Mouse (Mus musculus) neural tube, embryonic 13.5 days (tissue): Measurements from ENCODE around the gene Gpr146. TPM values are rescaled to one million over a fixed set of nuclear protein-coding genes. Genes with fewer than 3 reads are reported as not detected.
"Not testable (repeated sequence)": the region's sequence is repeated elsewhere in the genome, so short reads cannot be mapped to it uniquely, and the experiment has no call there.

ENCODE experiments used
- ATAC-seq: fragments of 200-750 bp; cut with Nextera tagmentation; 2 replicates; pipeline ENCODE4 v1.8.0; 2017; ENCODE audit warnings: low read depth, mild to moderate bottlenecking, moderate TSS enrichment, moderate library complexity
- H3K27ac ChIP-seq: fragments of 300-500 bp; sonication (generic); replicated peaks from 2 replicates; pipeline ENCODE4 v1.5.1; 2015; ENCODE audit warnings: moderate library complexity, mild to moderate bottlenecking, inconsistent platforms
- H3K27me3 ChIP-seq: fragments of 300-500 bp; sonication (generic); 2 replicates; pipeline ENCODE4 v1.6.1; 2015; ENCODE audit warnings: mild to moderate bottlenecking, inconsistent platforms
- H3K36me3 ChIP-seq: fragments of 300-500 bp; sonication (generic); 2 replicates; pipeline ENCODE4 v1.6.1; 2015; ENCODE audit warnings: mild to moderate bottlenecking, inconsistent platforms
- H3K4me1 ChIP-seq: fragments of 300-500 bp; sonication (generic); replicated peaks from 2 replicates; pipeline ENCODE4 v1.6.1; 2015; ENCODE audit warnings: inconsistent platforms
- H3K4me2 ChIP-seq: fragments of 300-500 bp; sonication (generic); 2 replicates; pipeline ENCODE4 v1.6.1; 2015; ENCODE audit warnings: inconsistent platforms, mild to moderate bottlenecking, moderate library complexity
- H3K4me3 ChIP-seq: fragments of 300-500 bp; sonication (generic); 2 replicates; pipeline ENCODE4 v1.5.1; 2015; ENCODE audit warnings: mild to moderate bottlenecking, inconsistent platforms
- H3K9ac ChIP-seq: fragments of 300-500 bp; sonication (generic); 2 replicates; pipeline ENCODE4 v1.6.1; 2015; ENCODE audit warnings: moderate library complexity, mild to moderate bottlenecking, inconsistent platforms
- H3K9me3 ChIP-seq: fragments of 300-500 bp; sonication (generic); 2 replicates; pipeline ENCODE4 v1.6.1; 2016; ENCODE audit warnings: inconsistent platforms
- WGBS: fragments of 180-500 bp; shearing (Covaris S2); methylation state at CpG from one replicate; pipeline ENCODE4 v1.1.7; 2015; 5-methylcytosine and 5-hydroxymethylcytosine counted together
- polyA plus RNA-seq: library from polyadenylated mRNA; unstranded; fragments of >200 nt; fragmentation: Nextera tagmentation; extraction: Ambion mirVana; gene quantifications from 2 replicates; pipeline ENCODE4 v1.2.1, GENCODE M21; 2015

Gpr146 gene
- polyA plus RNA-seq = 1.8 and 1.9 TPM in 2 replicates

- 80% methylated on average over 18 of the region's 18 CpGs for WGBS
Observed at GRCm38 (mm10) chr5:139377468-139378270, at the start of gene Gpr146. Gene Gpr146, plus strand, starts transcription at chr5:139377697.

GRCm38 (mm10) chr5:139330766-139331165 lies 46.7 kb upstream of the Gpr146 start:
- H3K9me3 ChIP-seq = no peaks in the 10 kb centered on the region
- H3K27ac ChIP-seq = no peak overlapping the region
- H3K4me2 ChIP-seq = no peak overlapping the region
- peaks cover 26% of the 10 kb centered on the region for H3K27me3 ChIP-seq
- WGBS = 73% methylated on average over 7 of the region's 7 CpGs
- no peak for ATAC-seq
- H3K4me3 ChIP-seq = no peak overlapping the region
- H3K4me1 ChIP-seq = no peaks in the 10 kb centered on the region
- no peak overlapping the region for H3K9ac ChIP-seq
- peaks cover 14% of the 10 kb centered on the region for H3K36me3 ChIP-seq

More at GRCm38 (mm10) chr5:139377468-139378270, at the start of gene Gpr146:
- peaks cover 52% of the 10 kb centered on the region for H3K4me1 ChIP-seq
- no peak within 1 kb of the TSS for H3K9ac ChIP-seq
- ATAC-seq = no peak
- H3K36me3 ChIP-seq = no peaks in the 10 kb centered on the region
- no peak within 1 kb of the TSS for H3K4me2 ChIP-seq
- H3K27ac ChIP-seq = peak within 1 kb of the TSS; percentile 67
- no peak within 1 kb of the TSS for H3K4me3 ChIP-seq
- no peaks in the 10 kb centered on the region for H3K9me3 ChIP-seq
- H3K27me3 ChIP-seq = no peaks in the 10 kb centered on the region

- peaks cover 16% of the 10 kb centered on the region for H3K27me3 ChIP-seq
- no peak overlapping the region for H3K27ac ChIP-seq
- no peaks in the 10 kb centered on the region for H3K4me1 ChIP-seq
- WGBS = 23% methylated on average over 8 of the region's 8 CpGs
- no peak for ATAC-seq
- H3K9ac ChIP-seq = no peak overlapping the region
- no peak overlapping the region for H3K4me2 ChIP-seq
- H3K9me3 ChIP-seq = no peaks in the 10 kb centered on the region
- peaks cover 24% of the 10 kb centered on the region for H3K36me3 ChIP-seq
- no peak overlapping the region for H3K4me3 ChIP-seq
Observed at GRCm38 (mm10) chr5:139331742-139332141, 45.8 kb upstream of the Gpr146 start.

- Histone ChIP-seq H3K36me3 (peaks cover 34% of the 10 kb centered on the region), H3K27me3 (peaks cover 6% of the 10 kb centered on the region; the same call in 1 of the 2 replicates), H3K9ac (no peak overlapping the region), H3K9me3 (no peaks in the 10 kb centered on the region), H3K4me3 (no peak overlapping the region), H3K4me1 (no peaks in the 10 kb centered on the region), H3K27ac (no peak overlapping the region), H3K4me2 (no peak overlapping the region)
- no peak for ATAC-seq
- WGBS = 90% methylated on average over 8 of the region's 8 CpGs
Observed at GRCm38 (mm10) chr5:139332590-139333272, 44.8 kb upstream of the Gpr146 start.

- no peak for ATAC-seq
- peaks cover 41% of the 10 kb centered on the region for H3K36me3 ChIP-seq
Observed at GRCm38 (mm10) chr5:139333301-139334013, 44.0 kb upstream of the Gpr146 start.

GRCm38 (mm10) chr5:139334394-139334793 lies 43.1 kb upstream of the Gpr146 start:
- not testable (repeated sequence) for H3K4me2 ChIP-seq, H3K27ac ChIP-seq, ATAC-seq, H3K4me3 ChIP-seq, H3K27me3 ChIP-seq, H3K9ac ChIP-seq, H3K9me3 ChIP-seq, H3K4me1 ChIP-seq
- H3K36me3 ChIP-seq = peaks cover 50% of the 10 kb centered on the region
- 88% methylated on average over 10 of the region's 10 CpGs for WGBS

More at GRCm38 (mm10) chr5:139333301-139334013, 44.0 kb upstream of the Gpr146 start:
- no peak overlapping the region for H3K9ac ChIP-seq
- no peak overlapping the region for H3K4me2 ChIP-seq
- peaks cover 4% of the 10 kb centered on the region; the same call in 1 of the 2 replicates for H3K27me3 ChIP-seq
- no peaks in the 10 kb centered on the region for H3K4me1 ChIP-seq
- H3K27ac ChIP-seq = no peak overlapping the region
- no peak overlapping the region for H3K4me3 ChIP-seq
- 71% methylated on average over 16 of the region's 16 CpGs for WGBS
- no peaks in the 10 kb centered on the region for H3K9me3 ChIP-seq

- Histone ChIP-seq H3K4me2 (no peak overlapping the region), H3K4me3 (no peak overlapping the region), H3K27me3 (no peaks in the 10 kb centered on the region), H3K4me1 (no peaks in the 10 kb centered on the region), H3K9ac (no peak overlapping the region), H3K27ac (no peak overlapping the region), H3K9me3 (no peaks in the 10 kb centered on the region), H3K36me3 (peaks cover 63% of the 10 kb centered on the region)
- 90% methylated on average over 4 of the region's 4 CpGs for WGBS
- ATAC-seq = no peak
Observed at GRCm38 (mm10) chr5:139335634-139336033, 41.9 kb upstream of the Gpr146 start.

GRCm38 (mm10) chr5:139337826-139338370 lies 39.6 kb upstream of the Gpr146 start:
- Histone ChIP-seq H3K36me3 (peaks cover 82% of the 10 kb centered on the region), H3K9ac (no peak overlapping the region), H3K27ac (no peak overlapping the region), H3K4me2 (no peak overlapping the region), H3K27me3 (no peaks in the 10 kb centered on the region), H3K4me3 (no peak overlapping the region), H3K9me3 (no peaks in the 10 kb centered on the region), H3K4me1 (peaks cover 3% of the 10 kb centered on the region; the same call in 1 of the 2 replicates)
- 83% methylated on average over 13 of the region's 13 CpGs for WGBS
- ATAC-seq = no peak

- H3K9ac ChIP-seq = no peak overlapping the region
- H3K9me3 ChIP-seq = no peaks in the 10 kb centered on the region
- no peak overlapping the region for H3K27ac ChIP-seq
- peaks cover 8% of the 10 kb centered on the region for H3K4me1 ChIP-seq
- no peak overlapping the region for H3K4me2 ChIP-seq
- peaks cover 83% of the 10 kb centered on the region for H3K36me3 ChIP-seq
- 97% methylated on average over 3 of the region's 3 CpGs for WGBS
- H3K27me3 ChIP-seq = no peaks in the 10 kb centered on the region
- ATAC-seq = no peak
- H3K4me3 ChIP-seq = no peak overlapping the region
Observed at GRCm38 (mm10) chr5:139338403-139338802, 39.1 kb upstream of the Gpr146 start.

GRCm38 (mm10) chr5:139338891-139339290 lies 38.6 kb upstream of the Gpr146 start:
- Histone ChIP-seq H3K4me2 (no peak overlapping the region), H3K9ac (no peak overlapping the region), H3K9me3 (no peaks in the 10 kb centered on the region), H3K4me3 (no peak overlapping the region), H3K36me3 (peaks cover 83% of the 10 kb centered on the region), H3K4me1 (peaks cover 13% of the 10 kb centered on the region), H3K27ac (no peak overlapping the region), H3K27me3 (no peaks in the 10 kb centered on the region)
- ATAC-seq = no peak
- 81% methylated on average over 11 of the region's 11 CpGs for WGBS

- Histone ChIP-seq H3K9ac (peak overlapping the region; percentile 94), H3K27me3 (no peaks in the 10 kb centered on the region), H3K4me3 (peak overlapping the region; percentile 86), H3K27ac (peak overlapping the region; percentile 82; the same call in 1 of the 2 replicates), H3K9me3 (no peaks in the 10 kb centered on the region), H3K4me1 (peaks cover 25% of the 10 kb centered on the region), H3K4me2 (peak overlapping the region; percentile 98), H3K36me3 (peaks cover 35% of the 10 kb centered on the region)
- peak; percentile 66 for ATAC-seq
- WGBS = 8% methylated on average over 12 of the region's 12 CpGs
Observed at GRCm38 (mm10) chr5:139344021-139344686, 33.3 kb upstream of the Gpr146 start.
